Mouse (Mus musculus): Measurements from ENCODE around the gene Irx2.

DNA sequence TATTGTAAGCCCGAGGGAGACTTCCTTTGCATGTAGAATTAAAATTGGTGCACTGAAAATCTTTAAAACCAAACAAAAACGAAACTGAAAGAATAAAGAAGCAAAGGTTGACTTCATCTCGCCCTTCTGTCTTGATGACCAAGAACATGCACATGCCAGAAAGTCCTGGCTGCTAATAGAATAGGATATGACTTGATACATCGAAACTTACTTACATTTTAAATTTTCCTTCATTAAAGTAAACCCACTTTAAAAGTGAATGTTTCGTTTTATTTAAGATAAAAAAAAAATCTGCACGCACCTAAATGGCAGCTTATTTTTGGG, 3.8 kb upstream of the Irx2 start:
- TF ChIP-seq POLR2A (IDR thresholded peaks at IDR 0.05; ENCODE audit: borderline replicate concordance, insufficient read depth, low read length) (no peak), CTCF (IDR thresholded peaks at IDR 0.05; ENCODE audit: borderline replicate concordance, insufficient read depth, low read depth, low read length) (no peak)

Measured in cerebellum, adult 2 months (tissue).